Mouse (Mus musculus) induced T-regulatory cell, adult 2 months (primary cell): Measurements from ENCODE around the gene Gadd45b.

ENCODE experiments used
- DNase-seq: peaks from one replicate; pipeline ENCODE4 v3.0.0-alpha.2; 2012; ENCODE audit warnings: low read depth

Gadd45b gene

GRCm38 (mm10) chr10:80909375-80910162, 20.3 kb upstream of the Gadd45b start:
- no peak for DNase-seq

DNA sequence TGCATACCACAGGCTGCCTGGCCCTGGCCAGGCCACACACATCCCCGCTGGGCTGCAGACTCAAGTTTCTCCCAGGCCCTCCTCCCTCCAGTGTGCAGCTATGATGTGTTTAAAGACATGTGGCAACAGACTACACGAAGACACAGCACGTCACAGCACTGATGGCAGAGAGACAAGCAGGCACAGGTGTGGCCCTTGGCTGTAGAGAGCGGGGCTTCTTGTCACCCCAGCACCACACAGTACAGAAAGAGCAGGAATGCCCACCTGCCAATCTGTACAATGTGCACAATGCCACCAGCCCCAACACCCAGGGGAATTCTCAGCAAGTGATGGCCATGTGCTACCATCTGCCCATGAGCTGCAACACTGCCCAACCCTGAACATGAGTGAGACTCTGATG, 18.5 kb upstream of the Gadd45b start:
- no peak for DNase-seq

- no peak for DNase-seq
These were observed 18.0 kb upstream of the Gadd45b start for GRCm38 (mm10) chr10:80911891-80912290.

DNA sequence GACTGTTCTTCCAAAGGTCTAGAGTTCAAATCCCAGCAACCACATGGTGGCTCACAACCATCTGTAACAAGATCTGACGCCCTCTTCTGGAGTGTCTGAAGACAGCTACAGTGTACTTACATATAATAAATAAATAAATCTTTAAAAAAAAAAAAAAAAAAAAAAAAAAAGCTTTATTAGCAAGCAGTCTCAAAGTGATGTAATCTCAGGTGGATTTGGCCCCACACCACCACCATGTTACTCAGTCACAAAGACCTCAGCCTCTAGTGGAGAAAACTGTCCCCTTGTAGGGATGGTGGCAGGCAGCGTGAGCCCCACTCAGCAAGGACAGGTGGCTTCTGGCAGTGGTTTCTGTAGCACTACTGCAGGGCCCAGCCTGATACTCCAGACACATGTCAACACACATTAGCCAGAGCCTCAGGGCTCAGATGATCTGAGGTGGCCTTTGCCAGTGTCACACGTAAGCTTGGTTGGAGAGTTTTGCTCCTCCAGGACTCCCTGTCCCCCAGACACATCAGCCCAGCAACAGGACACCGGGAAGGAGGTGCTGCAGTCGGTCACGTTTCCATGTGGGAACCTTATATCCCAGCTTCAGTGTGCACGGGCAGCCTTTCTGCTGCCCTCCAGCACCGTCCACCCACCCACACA, 16.4 kb upstream of the Gadd45b start:
- no peak for DNase-seq

GRCm38 (mm10) chr10:80914253-80914656, 15.6 kb upstream of the Gadd45b start:
- no peak for DNase-seq

DNA sequence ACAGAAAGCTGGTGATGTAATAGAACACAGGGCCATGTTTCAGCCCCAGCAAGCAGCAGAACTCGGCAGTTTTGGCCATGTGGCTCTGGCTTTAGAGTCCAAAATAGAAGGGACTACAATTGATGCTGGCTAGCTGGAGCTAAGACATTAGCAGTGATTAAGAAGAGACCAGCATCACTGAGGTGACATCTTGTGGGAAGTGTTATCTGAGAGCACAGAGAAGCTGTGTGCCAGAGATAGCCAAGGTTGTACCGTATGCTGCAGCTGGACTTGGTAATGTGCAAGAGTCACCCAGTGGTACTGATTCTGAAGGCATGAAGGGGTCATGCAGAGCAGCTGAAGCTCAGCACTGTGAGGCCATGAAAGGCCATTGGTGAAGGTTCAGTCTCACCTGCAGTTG, 14.6 kb upstream of the Gadd45b start:
- no peak for DNase-seq

DNA sequence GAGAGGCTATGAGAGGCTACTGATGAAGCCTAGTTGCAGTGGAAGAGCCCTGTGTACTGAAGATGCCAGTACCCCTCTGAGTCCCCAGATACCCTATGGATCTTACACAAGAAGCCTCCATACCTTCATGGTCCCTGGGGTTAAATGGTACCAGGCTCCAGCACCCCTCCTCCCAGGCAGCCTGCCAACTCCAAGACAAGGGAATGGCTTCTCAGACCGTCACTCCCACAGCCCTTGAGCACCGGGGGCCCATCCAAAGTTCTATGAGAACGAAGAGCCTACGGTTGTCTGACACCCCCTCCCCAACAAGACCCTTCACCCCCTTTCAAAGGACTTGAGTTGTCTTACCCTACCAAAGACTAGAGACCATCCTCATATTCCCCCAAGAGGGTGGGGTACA, 14.1 kb upstream of the Gadd45b start:
- DNase-seq: no peak

DNA sequence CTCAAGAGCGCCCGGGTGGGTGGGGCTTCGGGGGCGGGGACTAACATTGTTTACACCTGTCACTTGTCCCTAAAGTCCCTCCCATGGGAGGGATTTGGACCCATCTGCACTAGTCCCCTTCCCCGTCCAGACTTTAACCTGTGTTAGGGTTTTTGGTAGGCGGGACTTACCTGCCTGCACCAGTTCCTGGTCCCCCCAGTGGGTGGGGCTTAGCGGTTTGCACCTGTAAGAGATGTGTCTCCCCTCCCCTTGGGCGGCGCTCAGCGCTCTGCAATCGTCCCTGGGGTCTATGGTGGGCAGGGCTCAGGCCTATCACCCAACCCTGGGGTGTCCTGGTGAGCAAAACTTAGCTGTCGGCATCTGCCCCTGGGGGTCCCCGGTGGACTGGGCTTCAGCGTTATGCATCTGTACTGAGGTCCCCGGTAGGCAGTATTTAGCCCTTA, 12.5 kb upstream of the Gadd45b start:
- DNase-seq: peak; percentile 68

DNA sequence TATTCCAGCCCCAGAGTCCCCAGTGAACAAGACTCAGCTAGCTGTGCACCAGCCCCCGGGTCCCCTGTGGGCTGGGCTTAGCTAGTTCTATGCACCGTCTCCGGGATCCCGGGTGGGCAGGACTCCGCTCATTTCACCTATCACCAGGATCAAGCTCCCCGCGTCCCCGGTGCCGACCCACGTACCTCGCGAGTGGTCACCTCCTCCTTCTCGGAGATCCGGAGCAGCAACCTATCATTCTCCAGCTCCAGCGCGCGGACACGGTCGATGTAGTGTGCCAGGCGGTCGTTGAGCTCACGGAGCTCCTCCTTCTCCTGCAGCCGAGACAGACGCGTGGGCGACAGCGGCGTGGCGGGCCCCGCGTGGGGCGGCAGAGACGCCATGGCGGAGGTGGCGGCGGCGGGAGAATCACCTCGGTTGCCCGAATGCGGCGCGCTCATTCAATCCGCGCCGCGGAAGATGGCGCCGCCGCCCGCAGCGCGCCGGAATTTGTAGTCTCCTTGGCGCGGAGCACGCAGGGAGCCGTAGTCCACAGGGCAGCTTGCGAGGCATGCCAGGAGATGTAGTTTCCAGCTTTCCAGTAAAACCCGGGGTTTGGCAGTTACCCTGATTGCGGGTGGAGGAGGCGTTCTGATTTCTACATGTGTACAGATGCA, 12.0 kb upstream of the Gadd45b start, which contains the start of gene Lmnb2:
TSS of gene Lmnb2 (minus strand) at position 467 of the 656 bp plus-strand sequence.
- DNase-seq: peak; percentile 76

- no peak for DNase-seq
These were observed 8.0 kb upstream of the Gadd45b start for GRCm38 (mm10) chr10:80921923-80922322.

DNA sequence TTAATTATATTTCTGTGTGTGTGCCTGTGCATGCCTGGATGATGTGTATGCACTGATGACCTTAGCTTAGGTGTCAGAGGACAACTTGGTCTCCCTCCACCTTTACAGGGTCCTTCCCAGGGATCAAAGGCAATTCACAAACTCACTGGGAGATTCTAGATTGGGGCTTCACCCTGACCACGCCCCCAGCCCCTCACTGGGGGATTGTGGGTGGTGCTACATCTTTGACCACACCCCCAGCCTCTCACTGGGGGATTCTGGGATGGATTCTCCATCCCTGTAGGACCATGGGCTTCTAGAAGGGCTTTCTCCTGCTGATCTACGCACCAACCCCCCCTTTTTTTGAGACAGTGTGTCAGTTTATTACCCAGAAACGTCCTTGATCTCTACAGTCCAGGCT, 4.4 kb upstream of the Gadd45b start:
- no peak for DNase-seq

DNA sequence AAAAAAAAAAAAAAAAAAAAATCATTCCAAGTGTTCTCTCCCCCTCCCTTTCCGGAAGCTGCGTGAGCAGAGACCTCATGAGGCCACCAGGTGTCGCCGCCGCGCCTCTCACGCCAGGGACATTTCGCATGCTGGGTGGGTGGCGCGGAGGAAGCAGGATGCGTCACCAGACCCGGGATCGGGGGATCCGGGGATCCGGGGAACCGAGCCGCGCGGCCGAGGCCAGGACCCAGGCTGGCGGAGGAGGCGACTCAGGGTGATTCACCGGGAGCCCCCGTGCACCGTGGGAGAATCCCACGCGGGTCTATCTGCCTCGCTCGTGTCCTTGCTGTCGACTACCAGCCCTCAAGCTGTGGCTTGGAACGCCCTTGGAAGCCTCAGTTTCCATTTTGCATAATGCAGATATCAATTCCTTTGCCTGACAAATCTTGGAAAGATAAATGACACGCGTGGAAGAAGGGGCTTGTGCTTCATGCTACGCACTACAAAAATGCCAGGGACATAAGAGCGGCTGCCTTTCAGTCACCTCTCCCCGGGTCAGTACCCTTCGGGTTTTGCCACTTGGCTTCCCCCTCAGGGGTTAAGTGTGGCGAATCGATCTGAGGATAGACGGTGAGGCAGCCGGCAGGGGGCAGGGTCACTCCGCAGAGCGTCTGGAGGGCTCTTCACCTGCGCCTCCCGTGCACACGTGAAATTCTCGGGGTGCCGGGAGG, 1.1 kb upstream of the Gadd45b start:
- peak; percentile 94 for DNase-seq

GRCm38 (mm10) chr10:80930361-80931152, 684 bp downstream of the Gadd45b start:
- peak; percentile 93 for DNase-seq

DNA sequence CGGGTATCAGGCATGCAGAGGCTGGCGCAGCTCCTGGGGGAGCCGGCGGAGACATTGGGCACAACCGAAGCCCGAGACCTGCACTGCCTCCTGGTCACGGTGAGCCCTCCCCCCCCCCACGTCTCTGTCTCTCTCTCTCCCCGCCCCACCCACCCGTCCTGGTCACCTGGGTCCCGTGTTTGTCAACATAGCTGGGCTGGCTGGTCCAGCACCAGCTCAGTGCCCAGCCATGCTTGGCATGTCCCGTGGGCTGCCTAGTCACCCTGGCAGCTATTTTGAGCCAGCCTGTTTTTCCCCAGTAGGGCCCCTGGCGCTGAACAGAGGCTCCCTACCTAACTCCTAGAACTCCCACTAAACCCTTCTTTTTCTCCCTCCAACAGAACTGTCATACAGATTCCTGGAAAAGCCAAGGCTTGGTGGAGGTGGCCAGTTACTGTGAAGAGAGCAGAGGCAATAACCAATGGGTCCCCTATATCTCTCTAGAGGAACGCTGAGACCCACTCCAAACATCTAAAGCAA, 1.3 kb downstream of the Gadd45b start:
- DNase-seq: peak; percentile 61

GRCm38 (mm10) chr10:80931695-80932094, 1.8 kb downstream of the Gadd45b start:
- no peak for DNase-seq

DNA sequence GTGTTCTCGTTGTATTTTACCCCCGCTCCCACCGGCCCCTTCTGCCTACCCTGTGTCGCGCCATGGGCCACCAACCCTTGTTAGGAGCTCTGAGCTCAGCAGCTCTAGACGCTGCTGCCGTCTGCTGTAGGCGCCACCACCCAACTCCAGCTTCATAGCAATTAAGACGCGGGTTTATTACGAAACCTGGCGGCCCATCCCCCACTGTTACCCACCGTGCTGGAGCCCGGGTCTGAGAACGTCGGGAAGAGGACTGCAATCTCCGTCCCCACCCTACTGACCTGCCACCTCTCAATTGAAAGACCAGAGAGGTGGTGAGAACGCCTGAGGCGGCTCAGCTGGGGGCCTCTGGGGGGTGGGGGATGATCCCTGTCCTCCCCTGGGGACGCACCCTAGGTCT, 2.3 kb downstream of the Gadd45b start:
- peak; percentile 76 for DNase-seq

DNA sequence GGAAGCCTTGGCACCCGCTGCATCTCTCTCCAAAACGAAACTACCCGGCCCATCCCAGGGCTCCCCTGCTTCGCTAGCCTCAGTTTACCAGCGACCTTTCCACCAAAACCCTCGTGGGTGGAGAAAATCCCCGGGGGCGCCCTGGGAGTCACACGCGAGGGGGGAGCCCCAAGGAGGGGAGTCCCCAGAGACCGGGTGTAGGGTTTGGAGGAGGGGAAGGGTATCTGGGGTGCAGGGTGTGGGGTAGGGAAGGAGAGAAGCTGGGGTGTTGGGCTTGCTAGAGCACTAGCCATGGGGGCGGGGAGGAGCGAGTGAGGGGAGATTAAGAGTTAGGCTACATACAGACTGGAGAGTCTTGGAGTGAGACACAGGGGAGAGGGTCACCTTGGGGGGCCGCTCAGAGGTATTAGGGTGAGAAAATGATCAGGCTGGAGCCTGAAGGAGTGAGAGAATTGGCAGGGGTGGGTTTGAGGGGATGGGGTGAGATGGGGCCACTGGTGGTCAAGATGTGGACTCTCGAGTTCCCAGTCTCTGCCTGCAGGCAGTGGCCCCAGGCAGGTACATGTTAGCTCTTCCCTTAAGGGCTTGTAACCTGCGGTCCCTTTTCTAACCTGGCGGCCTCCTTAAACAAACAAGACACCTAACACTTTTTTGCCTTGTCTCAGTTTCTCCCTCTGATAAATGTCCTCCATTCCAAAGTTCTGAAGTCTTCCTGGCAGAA, 3.0 kb downstream of the Gadd45b start:
- peak; percentile 86 for DNase-seq

DNA sequence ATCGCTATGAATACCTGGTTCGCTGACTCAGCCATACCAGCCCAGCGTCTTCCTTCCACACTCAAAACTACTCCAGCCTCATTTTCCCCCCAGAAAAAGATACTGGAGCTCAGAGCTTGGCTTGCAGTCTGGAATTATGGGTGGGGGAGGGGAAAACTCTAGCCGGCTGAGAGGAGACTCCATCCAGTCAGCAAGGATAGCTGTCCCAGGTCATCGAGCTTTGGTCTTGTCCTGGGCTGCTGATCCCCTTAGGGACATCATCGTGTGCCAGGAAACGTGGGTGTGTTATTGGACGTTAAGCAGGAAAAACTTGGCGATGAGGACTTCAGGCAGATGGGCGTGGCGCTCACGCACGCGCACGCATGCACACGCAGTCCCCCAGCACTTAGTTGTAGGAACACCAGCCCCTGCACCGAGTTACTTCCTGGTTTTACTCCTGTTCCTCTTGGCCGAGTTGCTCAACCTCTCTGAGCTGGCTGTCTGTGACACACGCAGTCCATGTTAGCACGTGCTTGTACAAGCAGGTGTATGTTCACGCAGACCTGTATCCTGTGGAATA, 3.6 kb downstream of the Gadd45b start:
- peak; percentile 70 for DNase-seq

DNA sequence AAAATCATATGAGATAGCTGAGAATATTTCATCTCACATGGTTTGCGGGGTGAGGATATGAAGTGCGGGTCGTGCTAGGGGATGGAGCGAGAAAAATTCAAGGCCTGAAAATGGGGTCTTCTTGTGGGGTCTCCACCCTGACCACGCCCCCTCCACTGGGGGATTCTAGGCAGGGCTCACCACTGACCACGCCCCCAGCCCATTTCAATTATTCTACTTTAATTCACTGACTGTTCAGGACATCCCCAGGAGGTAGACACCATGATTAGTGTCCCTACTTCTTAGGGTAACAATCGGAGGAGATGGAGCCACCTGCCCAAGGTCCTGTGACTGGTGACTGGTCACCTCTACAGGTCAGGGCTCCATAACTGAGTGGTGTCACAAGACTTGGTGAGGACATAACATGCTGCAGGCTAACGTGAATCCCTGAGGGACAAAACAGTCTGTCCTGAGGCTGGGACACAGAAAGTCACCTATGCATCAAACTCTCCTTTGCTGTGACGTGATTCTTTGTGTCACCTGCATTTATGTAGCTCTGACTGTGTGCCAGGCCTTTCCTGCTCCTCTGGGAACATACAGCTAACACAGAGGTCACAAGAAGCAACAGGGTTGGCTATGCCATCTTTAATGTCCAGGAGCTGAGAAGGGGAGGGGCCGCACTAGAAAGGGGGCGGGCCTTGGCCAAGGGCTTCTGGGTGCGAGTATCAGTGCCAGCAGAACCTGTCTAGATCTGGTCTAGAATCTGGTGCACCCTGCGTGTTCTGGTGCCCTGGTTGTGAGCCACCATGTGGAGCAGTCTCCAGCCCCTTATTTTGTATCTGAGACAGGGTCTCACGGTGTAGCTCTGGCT, 4.5 kb downstream of the Gadd45b start:
- DNase-seq: peak; percentile 44
